Mouse (Mus musculus): ENCODE data around the gene Btbd17. TPM values are rescaled to one million over a fixed set of nuclear protein-coding genes. Genes with fewer than 3 reads are reported as not detected.

The Btbd17 gene
- polyA plus RNA-seq (2015; fragmentation: Nextera tagmentation; extraction: Ambion mirVana), result 0.35 and 0.73 TPM in 2 replicates

DNA sequence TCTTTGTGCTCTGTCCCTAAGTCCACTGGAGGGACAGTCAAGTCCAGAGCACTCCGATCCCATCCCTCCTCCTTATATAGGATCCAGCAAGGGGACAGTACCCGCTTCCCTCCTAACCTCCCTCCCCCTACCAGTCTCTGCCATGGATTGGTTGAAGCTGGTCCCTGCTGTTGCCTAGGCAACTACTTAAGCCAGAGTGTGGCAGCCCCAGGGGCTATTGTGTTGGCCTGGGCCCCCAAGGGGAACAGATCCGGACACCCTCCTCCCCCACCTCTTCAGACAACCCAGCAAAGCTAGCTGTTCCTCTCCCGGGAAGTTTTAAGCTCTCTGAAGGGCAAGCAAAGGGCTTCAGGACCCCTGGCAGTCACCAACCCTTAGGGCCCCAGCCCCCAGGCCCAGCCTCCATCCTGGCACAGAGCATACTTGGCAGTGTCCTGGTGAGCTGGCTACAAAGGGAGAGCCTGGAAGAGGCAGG lies at the start of gene Btbd17:
Gene Btbd17, minus strand, starts transcription at position 98 of the 475 bp plus-strand sequence.

DNA sequence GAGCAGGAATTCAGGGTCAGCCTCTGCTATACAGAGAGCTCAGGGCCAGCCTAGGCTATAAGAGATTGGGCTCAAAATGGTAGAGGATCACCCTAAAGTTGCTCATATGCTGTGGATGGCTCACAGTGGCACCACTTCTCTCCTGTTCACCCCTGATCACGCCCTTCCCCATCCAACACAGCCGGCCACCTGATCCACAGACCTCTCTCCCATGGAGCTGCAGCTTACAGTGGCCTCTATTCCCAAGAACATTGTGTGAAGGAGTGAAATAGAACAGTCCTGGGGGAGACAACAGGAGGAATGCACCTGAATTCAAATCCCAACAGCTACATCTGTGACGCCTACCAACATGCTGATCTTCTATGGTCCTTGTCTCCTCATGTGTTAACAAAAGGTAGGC lies 2.9 kb upstream of the Btbd17 start, which contains the start of gene Gpr142:
Gene Gpr142, plus strand, starts transcription at position 301 of the 400 bp plus-strand sequence.

DNA sequence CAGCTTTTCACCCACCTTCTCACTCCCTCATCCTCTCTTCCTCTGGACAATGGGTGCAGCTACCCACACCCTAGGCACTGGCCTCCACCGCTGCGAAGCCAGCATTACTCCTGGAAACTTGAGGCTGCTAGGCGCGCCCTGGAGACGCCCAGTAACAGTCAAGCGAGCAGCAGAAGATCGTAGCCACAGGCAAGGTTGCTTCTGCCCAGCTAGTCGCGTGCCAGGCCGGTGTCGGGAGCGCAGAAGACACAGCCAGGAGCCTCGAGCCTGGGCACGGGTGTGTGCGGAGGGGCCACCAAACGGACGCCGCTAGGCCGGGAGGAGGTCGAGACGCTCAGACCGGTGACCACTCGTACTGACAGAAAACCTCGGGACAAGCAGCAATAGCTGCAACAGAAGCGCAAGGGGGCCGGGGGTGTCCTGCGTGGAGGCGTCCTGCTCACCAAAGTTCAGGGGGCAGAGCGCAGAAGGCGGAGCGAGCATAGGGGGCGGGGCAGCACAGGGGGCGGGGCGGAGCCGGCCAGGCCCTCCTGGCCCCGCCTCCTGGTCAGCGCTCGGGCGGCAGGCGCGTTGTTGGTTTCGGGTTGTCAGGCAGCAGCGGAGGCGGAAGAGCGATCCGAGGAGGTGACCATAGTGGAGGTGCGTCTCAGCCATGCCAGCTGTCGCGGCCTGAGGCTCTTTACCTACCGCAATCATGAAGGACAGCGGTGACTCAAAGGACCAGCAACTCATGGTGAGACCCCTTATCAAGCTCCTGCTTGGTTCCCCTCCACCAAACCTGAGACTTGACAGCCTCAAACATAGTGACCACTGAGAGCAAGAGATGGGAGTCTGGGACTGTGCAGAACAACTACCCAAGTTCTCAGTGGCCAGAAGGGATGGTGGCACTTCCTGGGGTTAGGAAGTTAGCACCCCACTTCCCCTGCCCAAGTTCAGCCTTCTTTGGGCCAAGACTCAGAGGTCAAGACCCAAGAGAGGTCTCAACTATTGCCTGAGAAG lies 30.6 kb downstream of the Btbd17 start, which contains the start of gene Kif19a:
Gene Kif19a, plus strand, starts transcription at position 569 of the 999 bp plus-strand sequence.

Other genes starting within 250 kb of the Btbd17 start
- 1,305 and 1,406 TPM in 2 replicates for gene Rpl38, start 127.4 kb downstream of the Btbd17 start, polyA plus RNA-seq (2015; fragmentation: Nextera tagmentation; extraction: Ambion mirVana)
- gene Ttyh2, start 120.5 kb downstream of the Btbd17 start, polyA plus RNA-seq (2015; fragmentation: Nextera tagmentation; extraction: Ambion mirVana), result 6.6 and 11.1 TPM in 2 replicates
- gene Dnaic2, start 68.5 kb downstream of the Btbd17 start, polyA plus RNA-seq (2015; fragmentation: Nextera tagmentation; extraction: Ambion mirVana), result 0.19 and 0.29 TPM in 2 replicates
- gene Kif19a, start 30.6 kb downstream of the Btbd17 start, polyA plus RNA-seq (2015; fragmentation: Nextera tagmentation; extraction: Ambion mirVana), result 0.17 and 0.40 TPM in 2 replicates
- not detected in 2 replicates for gene Gpr142, start 3.0 kb upstream of the Btbd17 start, polyA plus RNA-seq (2015; fragmentation: Nextera tagmentation; extraction: Ambion mirVana)
- 5.4 and 9.3 TPM in 2 replicates for gene Gprc5c, start 55.2 kb upstream of the Btbd17 start, polyA plus RNA-seq (2015; fragmentation: Nextera tagmentation; extraction: Ambion mirVana)
- 10.1 and 17.2 TPM in 2 replicates for gene Cd300a, start 94.1 kb upstream of the Btbd17 start, polyA plus RNA-seq (2015; fragmentation: Nextera tagmentation; extraction: Ambion mirVana)
- 7.2 and 8.7 TPM in 2 replicates for gene Cd300lb, start 138.4 kb upstream of the Btbd17 start, polyA plus RNA-seq (2015; fragmentation: Nextera tagmentation; extraction: Ambion mirVana)
- 0.41 and 0.44 TPM in 2 replicates for gene Cd300c, start 173.2 kb upstream of the Btbd17 start, polyA plus RNA-seq (2015; fragmentation: Nextera tagmentation; extraction: Ambion mirVana)
- 4.6 and 5.1 TPM in 2 replicates for gene Cd300ld, start 194.0 kb upstream of the Btbd17 start, polyA plus RNA-seq (2015; fragmentation: Nextera tagmentation; extraction: Ambion mirVana)
- 10.9 and 15.5 TPM in 2 replicates for gene Cd300c2, start 205.9 kb upstream of the Btbd17 start, polyA plus RNA-seq (2015; fragmentation: Nextera tagmentation; extraction: Ambion mirVana)
- gene Cd300ld2, start 220.2 kb upstream of the Btbd17 start, polyA plus RNA-seq (2015; fragmentation: Nextera tagmentation; extraction: Ambion mirVana), result not detected in 2 replicates
- gene Cd300ld4, start 231.1 kb upstream of the Btbd17 start, polyA plus RNA-seq (2015; fragmentation: Nextera tagmentation; extraction: Ambion mirVana), result not detected in 2 replicates
- not detected in 2 replicates for gene Cd300ld5, start 241.8 kb upstream of the Btbd17 start, polyA plus RNA-seq (2015; fragmentation: Nextera tagmentation; extraction: Ambion mirVana)